Mouse (Mus musculus): ENCODE results near the gene Laptm4a.

DNA sequence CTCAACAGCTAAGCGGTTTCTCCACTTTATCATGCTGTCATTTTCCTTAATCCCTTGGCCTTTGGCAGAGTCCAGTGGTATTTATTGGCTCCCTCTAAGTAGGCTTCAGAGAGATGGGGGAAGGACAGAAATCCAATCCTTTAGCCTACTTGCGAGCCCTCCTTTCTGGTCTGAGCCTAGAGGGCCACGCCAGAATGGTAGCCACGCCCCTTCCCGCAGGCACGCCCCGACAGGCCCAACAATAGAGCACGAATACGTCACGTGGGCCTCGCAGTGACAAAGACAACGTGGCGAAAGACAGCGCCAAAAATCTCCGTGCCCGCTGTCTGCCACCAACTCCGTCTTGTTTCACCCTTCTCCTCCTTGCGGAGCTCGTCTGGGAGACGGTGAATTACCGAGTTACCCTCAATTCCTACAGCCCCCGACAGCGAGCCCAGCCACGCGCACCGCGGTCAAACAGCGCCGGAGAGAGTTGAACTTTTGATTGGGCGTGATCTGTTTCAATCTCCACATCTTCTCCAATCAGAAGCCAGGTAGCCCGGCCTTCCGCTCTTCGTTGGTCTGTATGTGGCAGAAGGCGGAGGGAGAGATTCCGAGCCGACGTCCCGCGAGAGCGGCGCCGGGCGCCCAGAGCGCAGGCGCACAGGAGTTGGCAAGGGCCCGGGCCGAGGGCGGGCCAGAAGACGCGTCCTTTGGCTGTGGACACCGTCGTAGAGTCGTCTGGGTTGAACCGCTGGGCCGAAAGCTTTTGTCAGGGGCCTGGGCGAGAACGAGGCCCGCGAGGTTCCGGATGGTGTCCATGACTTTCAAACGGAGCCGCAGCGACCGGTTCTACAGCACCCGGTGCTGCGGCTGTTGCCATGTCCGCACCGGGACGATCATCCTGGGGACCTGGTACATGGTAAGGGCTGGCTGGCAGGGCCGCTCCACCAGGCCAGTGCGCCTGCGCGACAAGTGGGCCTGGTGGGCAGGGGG lies at the start of gene Laptm4a:
- TF ChIP-seq USF1 (IDR thresholded peaks at IDR 0.05; ENCODE audit: low read depth): peak; percentile 96
- no peak for TF ChIP-seq MYOD1 (IDR thresholded peaks at IDR 0.05; ENCODE audit: control insufficient read depth, insufficient read length, low read depth)
- no peak for TF ChIP-seq CTCF (IDR thresholded peaks at IDR 0.05; ENCODE audit: control insufficient read depth, insufficient read depth, insufficient read length)
- no peak for TF ChIP-seq FOSL1 (IDR thresholded peaks at IDR 0.05; ENCODE audit: insufficient read depth, low read length, poor library complexity, severe bottlenecking)

Data from C2C12 (cell line).